Mouse (Mus musculus): Measurements from ENCODE around the gene Rtl8a. TPM values are rescaled to one million over a fixed set of nuclear protein-coding genes. Genes with fewer than 3 reads are reported as not detected.

The Rtl8a gene
- total RNA-seq, 2 experiments from 2014 or later = 279 to 340 TPM

- peak; percentile 43 to 65 for DNase-seq (ENCODE audit: low spot score in 2 of 2)
Observed at GRCm38 (mm10) chrX:53599993-53600392, 43.5 kb downstream of the Rtl8a start.

Other genes starting within 250 kb of the Rtl8a start
- gene Etd, start 208.8 kb downstream of the Rtl8a start, total RNA-seq (2021) = not detected
- 100 to 1,000 TPM; 282 to 292 TPM for gene Rtl8c, start 35.6 kb downstream of the Rtl8a start, total RNA-seq (2021)
- not detected for gene Gm14597, start 34.7 kb downstream of the Rtl8a start, total RNA-seq (2021)
- 100 to 1,000 TPM; 256 to 258 TPM for gene Rtl8b, start 26.7 kb upstream of the Rtl8a start, total RNA-seq (2021)
- under 1 TPM in 1 of 2 experiments, not detected in 1; 0.35 TPM for gene 4930502E18Rik, start 81.1 kb upstream of the Rtl8a start, total RNA-seq (2021)
- gene 1700013H16Rik, start 114.1 kb upstream of the Rtl8a start, total RNA-seq (2021) = not detected
- gene Zfp36l3, start 132.7 kb upstream of the Rtl8a start, total RNA-seq (2021) = not detected
- 1 to 10 TPM; 1.4 to 1.7 TPM for gene Xlr, start 154.0 kb upstream of the Rtl8a start, total RNA-seq (2021)

Measured in left cerebral cortex, adult 18-20 months (tissue).